Mouse (Mus musculus) neural tube, embryonic 15.5 days (tissue): ENCODE data around the gene Dlg2. TPM values are rescaled to one million over a fixed set of nuclear protein-coding genes. Genes with fewer than 3 reads are reported as not detected.
A peak's percentile ranks its signal among the peaks of the same experiment; 100 is the strongest.

Experiments used
- ATAC-seq: fragments of 200-750 bp; cut with Nextera tagmentation; 2 replicates; pipeline ENCODE4 v1.8.0; 2017; ENCODE audit warnings: mild to moderate bottlenecking, moderate TSS enrichment, moderate library complexity; ENCODE audit not compliant: low FRiP score
- H3K27ac ChIP-seq: fragments of 300-500 bp; sonication (generic); replicated peaks from 2 replicates; pipeline ENCODE4 v1.5.1; 2015; ENCODE audit warnings: mild to moderate bottlenecking, inconsistent platforms
- H3K27me3 ChIP-seq: fragments of 300-500 bp; sonication (generic); replicated peaks from 2 replicates; pipeline ENCODE4 v1.6.1; 2015; ENCODE audit warnings: inconsistent platforms
- H3K36me3 ChIP-seq: fragments of 300-500 bp; sonication (generic); 2 replicates; pipeline ENCODE4 v1.6.1; 2015; ENCODE audit warnings: inconsistent platforms
- H3K4me1 ChIP-seq: fragments of 300-500 bp; sonication (generic); 2 replicates; pipeline ENCODE4 v1.6.1; 2015; ENCODE audit warnings: inconsistent platforms
- H3K4me2 ChIP-seq: fragments of 300-500 bp; sonication (generic); 2 replicates; pipeline ENCODE4 v1.6.1; 2015; ENCODE audit warnings: inconsistent platforms, mild to moderate bottlenecking, moderate library complexity
- H3K4me3 ChIP-seq: fragments of 300-500 bp; sonication (generic); replicated peaks from 2 replicates; pipeline ENCODE4 v1.5.1; 2015; ENCODE audit warnings: mild to moderate bottlenecking, inconsistent platforms
- H3K9ac ChIP-seq: fragments of 300-500 bp; sonication (generic); replicated peaks from 2 replicates; pipeline ENCODE4 v1.6.1; 2015; ENCODE audit warnings: mild to moderate bottlenecking, inconsistent platforms
- H3K9me3 ChIP-seq: fragments of 300-500 bp; sonication (generic); replicated peaks from 2 replicates; pipeline ENCODE4 v1.6.1; 2016; ENCODE audit warnings: inconsistent platforms
- WGBS: fragments of 180-500 bp; shearing (Covaris S2); methylation state at CpG from one replicate; pipeline ENCODE4 v1.1.7; 2015; ENCODE audit warnings: mixed read lengths; 5-methylcytosine and 5-hydroxymethylcytosine counted together
- polyA plus RNA-seq: library from polyadenylated mRNA; unstranded; fragments of >200 nt; fragmentation: Nextera tagmentation; extraction: Ambion mirVana; gene quantifications from 2 replicates; pipeline ENCODE4 v1.2.1, GENCODE M21; 2015

Dlg2 gene
- polyA plus RNA-seq, 1 experiment from 2014 or later = 29.9 TPM

DNA sequence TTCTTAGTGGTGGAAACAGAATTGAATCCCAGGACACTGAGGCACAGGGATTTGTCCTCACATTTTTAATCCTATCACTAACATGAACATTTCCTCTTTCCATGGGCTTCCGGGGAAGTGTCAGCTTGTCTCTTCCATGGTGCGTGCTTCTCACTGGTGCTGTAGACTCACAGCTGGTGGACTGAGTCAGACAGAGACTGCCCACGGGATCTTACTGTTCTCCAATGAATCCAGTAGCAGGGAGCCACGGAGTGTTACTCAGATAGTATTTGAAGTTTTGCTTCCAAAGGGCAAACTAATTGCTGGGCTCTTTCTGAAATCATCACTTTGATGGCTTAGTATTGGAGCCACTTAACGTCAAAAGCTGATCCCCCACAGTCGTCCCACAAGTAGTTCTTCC, 963.9 kb downstream of the Dlg2 start:
- H3K36me3 ChIP-seq = no peaks in the 10 kb centered on the region
- 88% methylated on average over 6 of the region's 6 CpGs for WGBS
- H3K4me2 ChIP-seq = no peak overlapping the region
- no peaks in the 10 kb centered on the region for H3K27me3 ChIP-seq
- ATAC-seq = no peak
- no peaks in the 10 kb centered on the region for H3K9me3 ChIP-seq
- peaks cover 9% of the 10 kb centered on the region for H3K4me1 ChIP-seq
- H3K27ac ChIP-seq = no peak overlapping the region
- H3K9ac ChIP-seq = no peak overlapping the region
- no peak overlapping the region for H3K4me3 ChIP-seq

DNA sequence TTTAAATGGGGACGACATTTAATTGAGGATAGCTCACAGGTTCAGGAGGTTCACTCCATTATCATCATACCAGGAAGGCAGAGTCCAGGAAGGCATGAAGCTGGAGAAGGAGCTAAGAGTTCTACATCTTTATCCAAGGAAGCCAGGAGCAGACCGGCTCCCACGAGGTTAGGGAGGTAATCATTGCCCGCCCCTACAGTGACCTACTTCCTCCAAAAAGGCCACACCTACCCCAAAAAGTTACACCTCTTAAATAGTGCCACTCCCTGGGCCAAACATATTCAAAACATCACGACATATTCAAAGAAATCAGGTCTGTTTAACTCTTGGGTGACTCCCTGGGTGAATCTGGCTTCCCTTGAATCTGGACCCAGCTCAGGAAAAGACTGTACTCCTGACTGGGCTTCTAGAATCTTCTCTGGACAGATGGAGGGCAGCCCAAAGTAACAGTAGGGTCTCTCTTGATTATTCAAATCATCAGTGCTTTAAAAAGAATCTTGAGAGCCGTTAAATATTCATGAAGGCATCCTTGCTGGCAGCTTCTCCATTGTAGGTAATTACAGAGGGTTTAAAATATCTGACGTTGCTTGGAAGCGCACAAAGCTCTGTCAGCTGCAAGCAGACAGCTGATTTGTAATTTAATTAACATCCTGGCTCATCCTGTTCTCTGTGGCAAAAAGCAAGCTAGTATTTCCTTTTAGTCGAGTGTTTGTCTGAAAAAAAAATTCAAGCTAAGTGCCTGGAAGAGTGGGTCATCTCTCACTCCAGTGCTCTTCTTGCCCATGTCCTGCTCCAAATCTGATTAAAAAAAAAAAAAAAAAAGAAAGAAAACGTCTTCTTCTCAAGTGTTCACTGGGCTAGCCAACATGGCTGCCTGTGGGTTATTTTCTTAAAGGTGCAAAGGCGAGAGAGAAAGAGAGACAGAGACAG, 966.2 kb downstream of the Dlg2 start:
- Histone ChIP-seq H3K4me2 (peak overlapping the region; percentile 28), H3K4me1 (peaks cover 9% of the 10 kb centered on the region), H3K9ac (no peak overlapping the region), H3K36me3 (no peaks in the 10 kb centered on the region), H3K27me3 (no peaks in the 10 kb centered on the region), H3K9me3 (no peaks in the 10 kb centered on the region), H3K27ac (peak overlapping the region; percentile 29), H3K4me3 (no peak overlapping the region)
- WGBS = 49% methylated on average over 11 of the region's 11 CpGs
- ATAC-seq = peak; percentile 82

DNA sequence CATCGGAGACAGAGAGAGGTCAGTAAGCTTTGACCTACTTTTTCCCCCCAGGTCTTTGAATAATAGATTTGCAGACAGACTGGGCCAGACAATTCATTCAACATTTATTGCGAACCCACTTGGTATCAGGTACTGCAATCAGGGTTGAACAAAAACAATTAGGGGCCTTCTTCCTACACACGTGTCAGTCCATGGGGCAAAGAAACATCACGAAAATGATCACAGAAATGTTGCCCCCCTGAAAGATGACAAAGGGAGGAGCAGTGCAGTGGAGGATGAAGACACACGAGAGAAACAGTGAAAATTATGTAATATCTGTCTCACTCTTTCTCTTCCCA, 966.9 kb downstream of the Dlg2 start:
- Histone ChIP-seq H3K36me3 (no peaks in the 10 kb centered on the region), H3K4me2 (peak overlapping the region; percentile 28; the same call in 1 of the 2 replicates), H3K9ac (no peak overlapping the region), H3K27ac (peak overlapping the region; percentile 29), H3K4me1 (peaks cover 9% of the 10 kb centered on the region), H3K9me3 (no peaks in the 10 kb centered on the region), H3K4me3 (no peak overlapping the region), H3K27me3 (no peaks in the 10 kb centered on the region)
- WGBS = 52% methylated on average over 5 of the region's 5 CpGs
- peak; percentile 37; the same call in 1 of the 2 replicates for ATAC-seq

DNA sequence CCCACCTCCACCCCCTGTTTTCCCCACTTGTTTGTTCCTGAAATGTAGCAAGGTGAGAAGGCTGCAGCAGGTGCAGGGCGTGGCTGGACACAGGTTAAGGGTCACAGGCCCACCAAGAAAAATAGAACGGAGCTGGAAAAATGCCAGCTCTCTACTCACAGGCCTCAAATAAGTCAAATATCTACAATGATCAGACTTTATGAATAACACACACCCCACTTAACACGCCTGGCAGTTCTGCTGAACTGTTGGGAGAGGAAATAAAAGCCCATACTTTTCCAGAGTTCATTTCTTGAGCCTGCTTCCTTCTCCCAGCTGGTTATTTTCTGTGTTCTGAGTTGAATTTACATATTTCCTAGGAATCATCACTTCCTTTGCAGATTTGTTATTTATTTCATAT, 967.4 kb downstream of the Dlg2 start:
- 89% methylated on average over 3 of the region's 3 CpGs for WGBS

DNA sequence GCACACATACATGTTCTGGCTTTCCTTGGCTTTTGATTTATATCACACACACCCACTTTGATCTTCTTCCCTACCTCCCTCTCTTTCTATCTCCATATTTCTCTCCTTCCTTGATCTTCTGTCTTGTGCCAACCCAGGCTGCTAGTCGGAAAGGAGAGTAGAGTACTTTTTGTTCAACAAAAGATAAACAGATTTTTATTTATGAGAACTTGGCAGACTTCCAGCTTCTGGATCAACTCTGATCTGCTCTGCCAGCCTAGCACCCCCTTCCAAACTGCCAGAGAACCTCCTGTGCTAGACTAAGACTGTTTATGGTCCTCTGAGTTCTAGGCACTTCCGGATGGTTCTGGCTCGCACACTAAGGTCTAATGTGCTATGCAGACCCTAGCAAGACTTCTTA, 968.3 kb downstream of the Dlg2 start:
- WGBS = 68% methylated on average over 3 of the region's 3 CpGs
- peaks cover 9% of the 10 kb centered on the region for H3K4me1 ChIP-seq
- ATAC-seq = no peak
- no peaks in the 10 kb centered on the region for H3K27me3 ChIP-seq
- no peaks in the 10 kb centered on the region for H3K36me3 ChIP-seq
- H3K27ac ChIP-seq = no peak overlapping the region
- H3K9me3 ChIP-seq = no peaks in the 10 kb centered on the region
- no peak overlapping the region for H3K4me3 ChIP-seq
- H3K4me2 ChIP-seq = no peak overlapping the region
- no peak overlapping the region for H3K9ac ChIP-seq

More for the DNA sequence above, 967.4 kb downstream of the Dlg2 start:
- Histone ChIP-seq H3K4me1 (peaks cover 9% of the 10 kb centered on the region), H3K4me2 (no peak overlapping the region), H3K36me3 (no peaks in the 10 kb centered on the region), H3K27me3 (no peaks in the 10 kb centered on the region), H3K9me3 (no peaks in the 10 kb centered on the region), H3K9ac (no peak overlapping the region), H3K4me3 (no peak overlapping the region), H3K27ac (no peak overlapping the region)
- no peak for ATAC-seq

DNA sequence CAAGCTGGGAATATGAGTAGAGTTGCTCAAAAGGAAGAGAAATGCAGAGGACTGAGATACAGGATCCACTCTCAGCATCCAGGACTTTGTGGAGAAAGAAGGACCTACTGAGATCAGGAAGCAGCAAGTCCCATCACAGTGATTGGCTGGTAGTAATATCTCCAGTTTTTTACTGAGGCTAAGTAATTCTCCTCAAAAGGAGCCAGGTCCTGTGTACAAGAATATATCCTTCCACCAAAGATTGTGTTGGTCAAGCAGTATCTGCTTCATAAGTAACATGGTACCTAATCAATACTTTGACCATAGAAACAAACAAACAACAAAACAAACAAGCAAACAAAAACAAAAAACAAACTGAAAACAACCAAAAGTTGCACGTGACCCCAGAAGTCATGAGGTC, 980.3 kb downstream of the Dlg2 start:
- Histone ChIP-seq H3K9ac (no peak overlapping the region), H3K27me3 (no peaks in the 10 kb centered on the region), H3K27ac (no peak overlapping the region), H3K36me3 (no peaks in the 10 kb centered on the region), H3K4me1 (peaks cover 4% of the 10 kb centered on the region; the same call in 1 of the 2 replicates), H3K4me3 (no peak overlapping the region), H3K4me2 (no peak overlapping the region), H3K9me3 (no peaks in the 10 kb centered on the region)
- no peak for ATAC-seq
- 11% methylated on average over 1 of the region's 1 CpGs for WGBS

DNA sequence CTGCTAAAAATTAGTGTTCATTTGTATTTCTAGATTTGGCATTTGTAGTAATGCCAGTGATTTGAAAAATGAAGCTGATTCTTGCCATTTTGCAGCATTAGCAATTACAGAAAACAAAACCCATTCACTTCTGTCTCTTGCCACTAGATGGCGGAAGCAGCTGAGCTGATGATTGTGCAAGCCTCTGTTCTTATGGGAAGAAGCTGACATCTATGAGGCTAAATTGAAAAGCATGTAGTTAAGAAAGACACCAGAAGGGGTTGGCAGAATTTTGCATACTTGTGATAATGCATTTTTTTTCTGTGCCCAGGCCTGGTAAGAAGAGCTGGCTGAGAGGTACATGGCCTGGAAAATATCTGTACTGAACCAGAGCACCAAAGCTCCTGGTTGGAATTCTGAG, 980.7 kb downstream of the Dlg2 start:
- Histone ChIP-seq H3K4me3 (no peak overlapping the region), H3K9me3 (no peaks in the 10 kb centered on the region), H3K27me3 (no peaks in the 10 kb centered on the region), H3K9ac (no peak overlapping the region), H3K4me2 (no peak overlapping the region), H3K27ac (no peak overlapping the region), H3K36me3 (no peaks in the 10 kb centered on the region), H3K4me1 (peaks cover 4% of the 10 kb centered on the region; the same call in 1 of the 2 replicates)
- ATAC-seq = peak; percentile 63
- 0% methylated on average over 1 of the region's 1 CpGs for WGBS

DNA sequence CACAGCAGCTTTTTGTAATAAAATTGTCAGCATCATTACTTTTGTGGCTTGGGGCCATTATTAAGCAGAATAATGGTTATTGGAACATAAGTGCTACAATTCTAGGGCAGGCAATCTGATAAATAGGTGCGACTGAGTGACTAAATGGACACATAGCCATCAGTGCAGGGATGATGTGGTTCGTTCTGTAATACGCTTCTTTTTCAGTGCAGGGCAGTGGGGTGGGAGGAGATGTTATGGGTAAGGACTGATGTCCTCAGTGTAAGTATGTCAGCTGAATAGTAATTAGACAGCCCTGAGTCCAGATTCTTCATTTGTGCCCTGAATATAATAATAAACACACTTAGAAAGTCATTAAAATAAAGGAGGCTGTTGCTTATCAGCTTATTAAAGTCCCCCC, 984.9 kb downstream of the Dlg2 start:
- 50% methylated on average over 3 of the region's 3 CpGs for WGBS
- H3K36me3 ChIP-seq = no peaks in the 10 kb centered on the region
- no peak overlapping the region for H3K27ac ChIP-seq

DNA sequence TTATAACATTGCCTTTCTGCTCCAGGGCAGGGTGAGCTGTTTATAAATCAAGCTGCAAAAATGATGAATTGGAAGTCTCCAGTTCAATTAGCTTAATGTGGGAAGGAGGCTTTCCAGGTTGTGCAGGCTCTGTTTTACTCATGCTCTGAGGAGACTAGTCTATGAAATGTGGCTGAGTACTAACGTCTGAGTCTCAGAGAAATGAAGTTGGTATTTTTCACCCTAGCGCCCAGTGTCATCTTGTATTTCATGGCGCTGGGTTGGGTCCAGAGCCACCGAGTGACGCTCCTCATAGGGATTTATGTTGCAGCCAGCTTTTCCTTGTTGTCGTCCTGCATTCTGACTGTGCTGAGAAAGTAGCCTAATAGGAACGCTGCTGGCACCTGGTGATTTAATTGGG, 986.8 kb downstream of the Dlg2 start:
- Histone ChIP-seq H3K9ac (no peak overlapping the region), H3K4me1 (peaks cover 7% of the 10 kb centered on the region; the same call in 1 of the 2 replicates), H3K9me3 (no peaks in the 10 kb centered on the region), H3K27ac (no peak overlapping the region), H3K36me3 (no peaks in the 10 kb centered on the region), H3K4me3 (no peak overlapping the region), H3K27me3 (no peaks in the 10 kb centered on the region), H3K4me2 (no peak overlapping the region)
- ATAC-seq = no peak
- WGBS = 39% methylated on average over 7 of the region's 7 CpGs

More for the DNA sequence above, 984.9 kb downstream of the Dlg2 start:
- Histone ChIP-seq H3K4me3 (no peak overlapping the region), H3K4me1 (peaks cover 7% of the 10 kb centered on the region; the same call in 1 of the 2 replicates), H3K9me3 (no peaks in the 10 kb centered on the region), H3K4me2 (no peak overlapping the region), H3K9ac (no peak overlapping the region), H3K27me3 (no peaks in the 10 kb centered on the region)
- ATAC-seq = peak; percentile 33; the same call in 1 of the 2 replicates

DNA sequence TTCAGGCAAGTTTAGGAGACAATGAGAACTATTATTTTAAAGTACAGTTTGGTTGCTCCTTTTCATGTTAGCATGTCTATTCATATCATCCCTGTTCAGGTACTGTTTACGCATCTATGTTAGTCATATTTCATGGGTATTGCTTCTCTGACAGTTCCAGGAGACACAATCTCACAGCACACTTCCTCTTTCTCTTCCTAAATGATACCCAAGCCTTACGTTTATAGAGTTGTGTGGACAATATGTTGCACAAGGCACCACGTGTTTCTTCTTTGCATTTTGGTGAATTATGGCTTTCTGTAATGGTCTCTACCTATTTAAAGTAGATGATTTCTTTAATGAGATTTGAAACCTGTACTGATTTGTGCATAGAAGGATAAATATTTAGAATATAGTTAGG, 990.6 kb downstream of the Dlg2 start:
- Histone ChIP-seq H3K4me3 (no peak overlapping the region), H3K4me2 (no peak overlapping the region), H3K9ac (no peak overlapping the region), H3K9me3 (no peaks in the 10 kb centered on the region), H3K4me1 (peaks cover 7% of the 10 kb centered on the region; the same call in 1 of the 2 replicates), H3K27ac (no peak overlapping the region), H3K36me3 (no peaks in the 10 kb centered on the region), H3K27me3 (no peaks in the 10 kb centered on the region)
- ATAC-seq = no peak
- 81% methylated on average over 3 of the region's 3 CpGs for WGBS

DNA sequence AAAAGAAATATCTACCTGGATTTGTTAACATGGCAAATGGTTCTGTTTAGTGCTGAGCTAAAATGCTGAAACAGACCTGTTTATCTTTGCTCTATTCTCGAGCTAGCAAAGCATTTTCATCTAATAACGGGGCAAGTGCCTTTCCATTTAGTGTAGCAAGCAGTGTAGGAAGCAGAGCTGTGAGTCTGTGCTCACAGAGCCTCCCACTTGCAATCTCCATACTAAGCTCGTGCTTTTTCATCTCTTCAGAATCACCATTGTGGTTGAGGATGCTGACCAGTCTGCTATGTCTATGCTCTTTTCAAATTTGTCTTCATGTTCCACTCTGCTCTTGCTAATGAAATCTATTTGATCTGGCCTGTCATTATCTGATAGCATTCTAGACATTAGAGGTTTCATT, 1002.7 kb downstream of the Dlg2 start:
- H3K27me3 ChIP-seq = no peaks in the 10 kb centered on the region
- ATAC-seq = no peak
- no peak overlapping the region for H3K4me3 ChIP-seq
- no peak overlapping the region for H3K9ac ChIP-seq
- H3K9me3 ChIP-seq = no peaks in the 10 kb centered on the region
- no peak overlapping the region for H3K4me2 ChIP-seq
- no peak overlapping the region for H3K27ac ChIP-seq
- H3K4me1 ChIP-seq = no peaks in the 10 kb centered on the region
- no peaks in the 10 kb centered on the region for H3K36me3 ChIP-seq
- WGBS = 77% methylated on average over 3 of the region's 3 CpGs

DNA sequence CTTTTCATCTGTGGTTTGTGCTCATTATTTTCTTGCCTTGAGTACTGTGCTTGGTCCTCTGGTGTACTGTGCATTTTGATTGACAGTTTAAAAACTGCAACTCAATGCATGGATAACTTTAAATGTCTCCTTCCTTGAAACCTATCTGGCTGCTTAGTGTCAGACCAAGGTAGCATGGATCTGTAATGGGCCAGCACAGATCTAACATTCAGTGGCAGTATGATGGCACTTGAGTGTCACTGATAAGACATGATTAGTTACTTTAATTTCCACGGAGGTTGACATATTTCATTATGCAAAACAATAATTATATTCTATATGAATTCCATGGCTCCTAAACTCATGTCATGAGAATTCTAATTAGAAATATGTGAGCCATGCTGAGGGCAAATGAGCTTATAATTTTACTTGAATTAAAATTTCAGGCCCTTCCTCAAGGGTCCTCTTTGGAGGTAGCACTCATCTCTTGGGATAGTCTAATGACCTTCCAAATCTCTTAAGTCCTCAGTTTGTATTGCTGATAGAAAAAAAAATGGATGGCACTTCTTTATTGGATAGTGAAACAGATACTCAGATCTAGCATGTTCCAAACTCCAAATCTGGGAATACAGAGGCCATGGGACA, 1005.2 kb downstream of the Dlg2 start:
- H3K27ac ChIP-seq = no peak overlapping the region; the same call in 1 of the 2 replicates
- H3K4me3 ChIP-seq = no peak overlapping the region
- peak; percentile 83 for ATAC-seq
- H3K36me3 ChIP-seq = no peaks in the 10 kb centered on the region
- no peaks in the 10 kb centered on the region for H3K9me3 ChIP-seq
- H3K4me2 ChIP-seq = no peak overlapping the region
- no peaks in the 10 kb centered on the region for H3K4me1 ChIP-seq
- 63% methylated on average over 1 of the region's 1 CpGs for WGBS
- no peaks in the 10 kb centered on the region for H3K27me3 ChIP-seq
- no peak overlapping the region for H3K9ac ChIP-seq
